In genomic region chr10:81287513-81288157, GRCm38 (mm10) we compare ENCODE assay signal across 9 mouse cellular contexts. TPM values are rescaled to one million over a fixed set of nuclear protein-coding genes. Genes with fewer than 3 reads are reported as not detected.
A peak's percentile ranks its signal among the peaks of the same experiment; 100 is the strongest.
DNase-seq lines count a peak whose midpoint lies in the region; ATAC-seq lines count a peak whose summit lies in the region.
"Had no signal": no experiment of that assay in that cellular context is flagged by ENCODE, and none has a peak within 500 bp of the region (broad histone marks: within the 10 kb centered on the region; RNA-seq: fewer than 3 reads in every experiment).

No protein-coding gene starts in this region.

- H3K9me3 ChIP-seq in midbrain, embryonic 11.5 days (ENCODE audit: control insufficient read depth, low read length) = no peaks in the 10 kb centered on the region
- H3K9me3 ChIP-seq in midbrain, embryonic 13.5 days = no peaks in the 10 kb centered on the region
- H3K9me3 ChIP-seq: neural tube, embryonic 13.5 days had no signal

- no peak for ATAC-seq in midbrain, embryonic 11.5 days (ENCODE audit: low FRiP score)
- ATAC-seq in midbrain, embryonic 13.5 days = no peak

- H3K4me1 ChIP-seq in midbrain, embryonic 11.5 days (ENCODE audit: control insufficient read depth, insufficient read depth, low read length) = peaks cover 5% of the 10 kb centered on the region
- H3K4me1 ChIP-seq in midbrain, embryonic 13.5 days (replicated peaks) = peaks cover 25% of the 10 kb centered on the region

- H3K9ac ChIP-seq in midbrain, embryonic 11.5 days (ENCODE audit: low read length) = no peak overlapping the region
- no peak overlapping the region for H3K9ac ChIP-seq in midbrain, embryonic 13.5 days (replicated peaks)
- H3K9ac ChIP-seq: neural tube, embryonic 13.5 days had no signal

- H3K4me3 ChIP-seq in midbrain, embryonic 11.5 days (ENCODE audit: low read depth, low read length) = no peak overlapping the region
- H3K4me3 ChIP-seq in midbrain, embryonic 13.5 days (replicated peaks) = no peak overlapping the region
- H3K4me3 ChIP-seq: neural tube, embryonic 13.5 days had no signal

- H3K27ac ChIP-seq in midbrain, embryonic 11.5 days (ENCODE audit: low read depth, low read length) = no peak overlapping the region
- H3K27ac ChIP-seq in midbrain, embryonic 13.5 days = no peak overlapping the region
- H3K27ac ChIP-seq: neural tube, embryonic 13.5 days had no signal

- peak; percentile 74 for DNase-seq in adrenal gland, postnatal 10 days
- no peak for DNase-seq in adrenal gland, adult 8-10 months
- DNase-seq in midbrain, embryonic 11.5 days (ENCODE audit: low spot score, missing footprints) = peak; percentile 94
- DNase-seq in cerebellum, postnatal 10 days = peak; percentile 71 to 85
- peak; percentile 49 to 76 for DNase-seq in kidney, postnatal 36 days
- DNase-seq in spleen, adult 12 weeks (ENCODE audit: low spot score) = peak; percentile 64
- DNase-seq in left cerebral cortex, adult 8-10 months (ENCODE audit: low spot score in 2 of 2) = no peak

- H3K36me3 ChIP-seq in midbrain, embryonic 11.5 days (ENCODE audit: control insufficient read depth, insufficient read depth, low read length) = no peaks in the 10 kb centered on the region
- H3K36me3 ChIP-seq in midbrain, embryonic 13.5 days = no peaks in the 10 kb centered on the region
- H3K36me3 ChIP-seq: neural tube, embryonic 13.5 days had no signal

- peaks cover 44% of the 10 kb centered on the region for H3K27me3 ChIP-seq in midbrain, embryonic 11.5 days (ENCODE audit: control insufficient read depth, insufficient read depth, low read length)
- H3K27me3 ChIP-seq in midbrain, embryonic 13.5 days = peaks cover 49% of the 10 kb centered on the region

- H3K4me2 ChIP-seq in midbrain, embryonic 11.5 days = no peak overlapping the region
- no peak overlapping the region for H3K4me2 ChIP-seq in midbrain, embryonic 13.5 days (replicated peaks)
- H3K4me2 ChIP-seq: neural tube, embryonic 13.5 days had no signal

- 63% methylated on average over 8 of the region's 8 CpGs for WGBS in midbrain, embryonic 11.5 days
- 64% methylated on average over 8 of the region's 8 CpGs for WGBS in midbrain, embryonic 13.5 days

RNA-seq across cellular contexts. Expression of gene Tjp3, which starts 3.7 kb away (rescaled TPM):
- 1 to 10 TPM; 1.9 to 3.0 TPM for total RNA-seq in adrenal gland, postnatal 10 days (2021)
- total RNA-seq in adrenal gland, adult 8-10 months (2022) = under 1 TPM; 0.22 to 0.81 (median 0.29) TPM
- 3.9 and 4.0 TPM in 2 replicates for polyA plus RNA-seq in midbrain, embryonic 11.5 days (2014; fragmentation: Nextera tagmentation; extraction: Ambion mirVana)
- 4.9 and 5.5 TPM in 2 replicates for polyA plus RNA-seq in midbrain, embryonic 13.5 days (2015; fragmentation: Nextera tagmentation; extraction: Ambion mirVana)
- total RNA-seq in left cerebral cortex, adult 8-10 months (2022) = under 1 TPM in 3 of 4 experiments, not detected in 1; 0.23 to 1.00 (median 0.27) TPM

RNA-seq across cellular contexts. Expression of gene Pip5k1c, which starts 5.1 kb away (rescaled TPM):
- 10 to 100 TPM; 39.2 to 48.9 TPM for total RNA-seq in adrenal gland, postnatal 10 days (2021)
- total RNA-seq in adrenal gland, adult 8-10 months (2022) = 10 to 100 TPM; 42.6 to 61.1 (median 53.3) TPM
- polyA plus RNA-seq in midbrain, embryonic 11.5 days (2014; fragmentation: Nextera tagmentation; extraction: Ambion mirVana) = 42.0 and 46.2 TPM in 2 replicates
- polyA plus RNA-seq in midbrain, embryonic 13.5 days (2015; fragmentation: Nextera tagmentation; extraction: Ambion mirVana) = 92.8 and 99.6 TPM in 2 replicates
- 100 to 1,000 TPM; 355 to 367 (median 361) TPM for total RNA-seq in left cerebral cortex, adult 8-10 months (2022)

RNA-seq across cellular contexts. Expression of gene Apba3, which starts 20.9 kb away (rescaled TPM):
- total RNA-seq in adrenal gland, postnatal 10 days (2021) = 10 to 100 TPM; 79.8 to 83.8 TPM
- 10 to 100 TPM; 61.9 to 72.3 (median 66.4) TPM for total RNA-seq in adrenal gland, adult 8-10 months (2022)
- polyA plus RNA-seq in midbrain, embryonic 11.5 days (2014; fragmentation: Nextera tagmentation; extraction: Ambion mirVana) = 25.4 and 31.2 TPM in 2 replicates
- polyA plus RNA-seq in midbrain, embryonic 13.5 days (2015; fragmentation: Nextera tagmentation; extraction: Ambion mirVana) = 27.9 and 30.8 TPM in 2 replicates
- 10 to 100 TPM; 24.3 to 38.6 (median 27.6) TPM for total RNA-seq in left cerebral cortex, adult 8-10 months (2022)

RNA-seq across cellular contexts. Expression of gene Mrpl54, which starts 20.9 kb away (rescaled TPM):
- total RNA-seq in adrenal gland, postnatal 10 days (2021) = 100 to 1,000 TPM; 109 to 111 TPM
- 100 to 1,000 TPM; 100 to 139 (median 113) TPM for total RNA-seq in adrenal gland, adult 8-10 months (2022)
- polyA plus RNA-seq in midbrain, embryonic 11.5 days (2014; fragmentation: Nextera tagmentation; extraction: Ambion mirVana) = 198 and 205 TPM in 2 replicates
- 138 and 148 TPM in 2 replicates for polyA plus RNA-seq in midbrain, embryonic 13.5 days (2015; fragmentation: Nextera tagmentation; extraction: Ambion mirVana)
- total RNA-seq in left cerebral cortex, adult 8-10 months (2022) = 10 to 100 TPM; 39.8 to 51.5 (median 47.8) TPM

RNA-seq across cellular contexts. Expression of gene Cactin, which starts 33.3 kb away (rescaled TPM):
- 10 to 100 TPM; 29.4 to 35.4 TPM for total RNA-seq in adrenal gland, postnatal 10 days (2021)
- total RNA-seq in adrenal gland, adult 8-10 months (2022) = 10 to 100 TPM; 37.7 to 47.5 (median 42.5) TPM
- 31.9 and 36.8 TPM in 2 replicates for polyA plus RNA-seq in midbrain, embryonic 11.5 days (2014; fragmentation: Nextera tagmentation; extraction: Ambion mirVana)
- polyA plus RNA-seq in midbrain, embryonic 13.5 days (2015; fragmentation: Nextera tagmentation; extraction: Ambion mirVana) = 35.5 and 35.8 TPM in 2 replicates
- total RNA-seq in left cerebral cortex, adult 8-10 months (2022) = 10 to 100 TPM; 27.7 to 30.9 (median 29.2) TPM

Comparison
In these comparisons a context has a peak if more than half of its experiments do, and no peak if none do; other contexts are left out.
1. DNase-seq: peak in adrenal gland, postnatal 10 days (single experiment), midbrain, embryonic 11.5 days (single experiment), cerebellum, postnatal 10 days (2 of 2), kidney, postnatal 36 days (2 of 2) and spleen, adult 12 weeks (single experiment); none in adrenal gland, adult 8-10 months (single experiment) and left cerebral cortex, adult 8-10 months (0 of 2).
2. RNA of gene Pip5k1c, which starts 5.1 kb away (total RNA-seq): 355 to 367 TPM in left cerebral cortex, adult 8-10 months; 42.6 to 61.1 TPM in adrenal gland, adult 8-10 months and 39.2 to 48.9 TPM in adrenal gland, postnatal 10 days; every median in the first group is over 4 times any median in the second.